Mouse (Mus musculus) midbrain, postnatal 0 days (tissue): Measurements from ENCODE around the gene 2410137M14Rik. TPM values are rescaled to one million over a fixed set of nuclear protein-coding genes. Genes with fewer than 3 reads are reported as not detected.

Experiments used
- ATAC-seq: fragments of 200-750 bp; cut with Nextera tagmentation; 2 replicates; pipeline ENCODE4 v1.8.0; 2017; ENCODE audit warnings: moderate number of reproducible peaks, mild to moderate bottlenecking, moderate TSS enrichment, moderate library complexity; ENCODE audit not compliant: low FRiP score
- DNase-seq: peaks from one replicate; pipeline ENCODE4 v3.0.0-alpha.2; 2015; ENCODE audit warnings: low spot score
- H3K27ac ChIP-seq: fragments of 300-500 bp; sonication (generic); 2 replicates; pipeline ENCODE4 v1.5.1; 2014; ENCODE audit warnings: low read depth, mild to moderate bottlenecking, low read length, mixed read lengths
- H3K27me3 ChIP-seq: fragments of 300-500 bp; sonication (generic); 2 replicates; pipeline ENCODE4 v1.6.1; 2014; ENCODE audit warnings: low read length, control low read depth, mixed read lengths; ENCODE audit not compliant: insufficient read depth
- H3K36me3 ChIP-seq: fragments of 300-500 bp; sonication (generic); 2 replicates; pipeline ENCODE4 v1.6.1; 2014; ENCODE audit warnings: low read length, control low read depth, mixed read lengths; ENCODE audit not compliant: insufficient read depth
- H3K4me1 ChIP-seq: fragments of 300-500 bp; sonication (generic); 2 replicates; pipeline ENCODE4 v1.6.1; 2014; ENCODE audit warnings: mild to moderate bottlenecking, control low read depth, antibody characterized with exemption, low read length, mixed read lengths; ENCODE audit not compliant: insufficient read depth
- H3K4me2 ChIP-seq: fragments of 300-500 bp; sonication (generic); 2 replicates; pipeline ENCODE4 v1.6.1; 2014; ENCODE audit warnings: low read depth, mild to moderate bottlenecking, low read length, mixed read lengths; ENCODE audit not compliant: poor library complexity, severe bottlenecking
- H3K4me3 ChIP-seq: fragments of 300-500 bp; sonication (generic); 2 replicates; pipeline ENCODE4 v1.5.1; 2014; ENCODE audit warnings: low read depth, mild to moderate bottlenecking, low read length, moderate library complexity
- H3K9ac ChIP-seq: fragments of 300-500 bp; sonication (generic); replicated peaks from 2 replicates; pipeline ENCODE4 v1.6.1; 2014; ENCODE audit warnings: mild to moderate bottlenecking, low read length, moderate library complexity, mixed read lengths; ENCODE audit not compliant: poor library complexity, severe bottlenecking
- H3K9me3 ChIP-seq: fragments of 300-500 bp; sonication (generic); 2 replicates; pipeline ENCODE4 v1.6.1; 2016; ENCODE audit warnings: low read length, control low read depth
- CTCF ChIP-seq: IDR thresholded peaks from 2 replicates; pipeline ENCODE4 v1.5.1; 2016; ENCODE audit warnings: antibody characterized with exemption, mild to moderate bottlenecking
- WGBS: fragments of 180-500 bp; shearing (Covaris S2); extraction: QIAGEN DNeasy Blood & Tissue Kit; methylation state at CpG from one replicate; pipeline ENCODE4 v1.1.7; 2014; 5-methylcytosine and 5-hydroxymethylcytosine counted together
- polyA plus RNA-seq: library from polyadenylated mRNA; unstranded; fragments of >200 nt; fragmentation: Nextera tagmentation; extraction: Ambion mirVana; gene quantifications from 2 replicates; pipeline ENCODE4 v1.2.1, GENCODE M21; 2015
- total RNA-seq: library from RNA; depleted of rRNA; stranded (reverse); fragments of >200 nt; gene quantifications from 2 replicates; pipeline ENCODE4 v1.2.3, GENCODE M21; 2014

The 2410137M14Rik gene
- total and polyA plus RNA-seq, 2 experiments from 2014 or later = 0.52 TPM; not detected in 1

DNA sequence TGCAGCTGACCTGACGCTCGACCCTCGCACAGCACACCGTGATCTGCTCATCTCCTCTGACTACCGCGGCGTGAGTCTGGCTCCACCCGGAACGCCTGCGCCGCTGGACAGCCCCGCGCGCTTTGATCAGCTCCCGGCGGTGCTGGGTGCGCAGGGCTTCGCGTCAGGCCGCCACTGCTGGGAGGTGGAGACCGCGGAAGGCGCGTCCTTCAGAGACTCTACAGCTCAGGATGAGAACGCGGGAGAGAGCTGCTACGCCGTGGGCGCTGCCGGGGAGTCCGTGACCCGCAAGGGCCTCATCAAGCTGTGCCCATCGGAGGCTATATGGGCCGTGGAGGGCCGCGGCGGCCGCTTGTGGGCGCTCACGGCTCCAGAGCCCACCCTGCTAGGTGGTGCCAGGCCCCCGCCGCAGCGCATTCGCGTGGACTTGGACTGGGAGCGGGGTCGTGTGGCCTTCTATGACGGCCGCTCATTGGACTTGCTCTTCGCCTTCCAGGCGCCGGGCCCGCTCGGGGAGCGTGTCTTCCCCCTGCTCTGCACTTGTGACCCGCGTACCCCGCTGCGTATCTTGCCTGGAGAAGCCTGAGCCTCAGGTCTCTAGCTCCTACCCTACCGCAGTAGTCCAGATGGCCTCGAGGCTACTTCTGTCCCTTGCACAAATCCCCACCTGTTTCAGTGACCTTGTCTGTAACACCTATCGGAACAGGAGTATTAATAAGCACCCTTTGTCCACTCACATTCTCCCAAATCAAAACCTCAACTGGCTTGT, 33.8 kb downstream of the 2410137M14Rik start:
- ATAC-seq (peak; percentile 49), DNase-seq (peak; percentile 70)
- peak; percentile 62 for TF ChIP-seq CTCF
- no peaks in the 10 kb centered on the region for H3K9me3 ChIP-seq
- peak overlapping the region; percentile 48 for H3K4me3 ChIP-seq
- H3K27me3 ChIP-seq = peaks cover 18% of the 10 kb centered on the region
- WGBS = under 1% methylated on average over 62 of the region's 62 CpGs
- H3K4me1 ChIP-seq = peaks cover 4% of the 10 kb centered on the region; the same call in 1 of the 2 replicates
- H3K9ac ChIP-seq = peak overlapping the region; percentile 70
- H3K36me3 ChIP-seq = peaks cover 8% of the 10 kb centered on the region
- H3K27ac ChIP-seq = peak overlapping the region; percentile 80
- H3K4me2 ChIP-seq = peak overlapping the region; percentile 95

- DNase-seq (peak; percentile 14), ATAC-seq (no peak)
- Histone ChIP-seq H3K9me3 (no peaks in the 10 kb centered on the region), H3K27me3 (peaks cover 23% of the 10 kb centered on the region), H3K4me3 (no peak overlapping the region), H3K36me3 (peaks cover 7% of the 10 kb centered on the region), H3K9ac (no peak overlapping the region), H3K4me2 (no peak overlapping the region; the same call in 1 of the 2 replicates), H3K27ac (no peak overlapping the region), H3K4me1 (peaks cover 4% of the 10 kb centered on the region; the same call in 1 of the 2 replicates)
- peak; percentile 54 for TF ChIP-seq CTCF
- WGBS = 32% methylated on average over 9 of the region's 9 CpGs
Measured at GRCm38 (mm10) chr17:36944121-36944775, 36.8 kb downstream of the 2410137M14Rik start.

DNA sequence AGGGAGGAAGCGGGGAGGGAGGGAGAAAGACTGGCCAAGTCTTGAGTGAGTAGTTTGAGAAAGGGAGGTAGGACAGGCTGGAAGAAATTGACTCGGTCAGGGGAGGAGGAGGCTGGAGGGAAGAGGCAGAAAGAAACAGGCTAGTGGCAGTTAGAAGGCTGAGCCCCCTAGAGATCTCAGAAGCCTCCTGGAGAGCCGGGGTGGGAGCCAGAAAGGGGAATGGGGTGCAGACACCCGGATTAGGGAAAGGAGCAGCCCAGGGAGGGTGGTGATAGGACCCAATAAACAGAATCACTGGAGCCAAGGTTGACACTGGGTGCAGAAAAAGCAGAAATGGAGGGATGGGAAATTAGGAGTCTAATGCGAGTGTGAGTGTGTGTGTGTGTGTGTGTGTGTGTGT, 37.3 kb downstream of the 2410137M14Rik start:
- Histone ChIP-seq H3K36me3 (0 out of 2 replicates have a peak, but pooled peaks cover 1% of the 10 kb centered on the region), H3K9ac (no peak overlapping the region), H3K27me3 (peaks cover 23% of the 10 kb centered on the region), H3K9me3 (no peaks in the 10 kb centered on the region), H3K4me2 (peak overlapping the region; percentile 67), H3K4me3 (peak overlapping the region; percentile 37), H3K27ac (no peak overlapping the region), H3K4me1 (peaks cover 4% of the 10 kb centered on the region; the same call in 1 of the 2 replicates)
- DNase-seq (no peak), ATAC-seq (no peak)
- TF ChIP-seq CTCF = no peak
- 26% methylated on average over 5 of the region's 5 CpGs for WGBS

- Histone ChIP-seq H3K36me3 (no peaks in the 10 kb centered on the region), H3K27me3 (peaks cover 23% of the 10 kb centered on the region), H3K9ac (peak within 1 kb of the TSS; percentile 48; the same call in 1 of the 2 replicates), H3K9me3 (no peaks in the 10 kb centered on the region), H3K4me2 (peak within 1 kb of the TSS; percentile 67), H3K4me3 (peak within 1 kb of the TSS; percentile 37), H3K4me1 (peaks cover 4% of the 10 kb centered on the region; the same call in 1 of the 2 replicates), H3K27ac (no peak within 1 kb of the TSS)
- WGBS = 6% methylated on average over 48 of the region's 59 CpGs
- DNase-seq = no peak
- ATAC-seq = 0 out of 2 replicates have a peak, but pooled peaks have one; percentile 2
- no peak for TF ChIP-seq CTCF
Measured at GRCm38 (mm10) chr17:36942791-36943471, 38.1 kb downstream of the 2410137M14Rik start, which contains the start of gene Rnf39. Rnf39 (plus strand) TSS chr17:36942918.

GRCm38 (mm10) chr17:36942391-36942790, 38.6 kb downstream of the 2410137M14Rik start:
- H3K4me3 ChIP-seq = peak overlapping the region; percentile 37; the same call in 1 of the 2 replicates
- H3K4me2 ChIP-seq = peak overlapping the region; percentile 67
- peaks cover 23% of the 10 kb centered on the region for H3K27me3 ChIP-seq
- no peak overlapping the region for H3K27ac ChIP-seq
- no peak overlapping the region for H3K9ac ChIP-seq
- no peaks in the 10 kb centered on the region for H3K36me3 ChIP-seq
- ATAC-seq (no peak), DNase-seq (no peak)
- peaks cover 4% of the 10 kb centered on the region; the same call in 1 of the 2 replicates for H3K4me1 ChIP-seq
- TF ChIP-seq CTCF = no peak
- H3K9me3 ChIP-seq = no peaks in the 10 kb centered on the region
- WGBS = 64% methylated on average over 10 of the region's 10 CpGs
